In the genomic region with DNA sequence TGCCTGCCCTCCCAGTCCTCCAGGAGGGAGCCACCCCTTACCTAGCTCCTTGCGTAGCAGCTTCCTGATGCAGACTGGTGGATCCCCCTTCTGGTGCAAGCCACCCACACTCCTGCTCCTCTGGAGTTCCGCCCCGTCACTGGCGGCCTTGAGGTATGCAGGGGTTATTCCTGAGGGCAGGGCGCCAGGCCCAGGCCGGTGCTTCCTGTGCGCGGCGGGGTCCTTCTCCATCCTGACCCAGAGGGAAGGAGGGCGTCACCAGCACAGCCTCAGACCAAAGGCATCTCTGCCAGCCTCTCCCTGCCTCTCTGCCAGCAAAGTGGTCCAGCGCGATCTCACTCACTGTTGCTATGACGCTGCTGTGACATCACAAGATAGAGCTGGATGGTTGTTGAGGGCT, we compare ENCODE assay signal across 10 mouse cellular contexts. TPM values are rescaled to one million over a fixed set of nuclear protein-coding genes. Genes with fewer than 3 reads are reported as not detected.
DNase-seq lines count a peak whose midpoint lies in the region; ATAC-seq and TF ChIP-seq lines count a peak whose summit lies in the region.
"Had no signal": no experiment of that assay in that cellular context is flagged by ENCODE, and none has a peak within 500 bp of the region (broad histone marks: within the 10 kb centered on the region; RNA-seq: fewer than 3 reads in every experiment).

A gene (minus strand): TSS at position 344 of the 400 bp plus-strand sequence.

- peak; percentile 72 for ATAC-seq in heart, embryonic 11.5 days (replicated peaks; ENCODE audit: insufficient number of reproducible peaks, low FRiP score, low TSS enrichment)
- no peak; the same call in 1 of the 2 replicates for ATAC-seq in liver, embryonic 11.5 days (replicated peaks; ENCODE audit: low FRiP score)

- H3K4me2 ChIP-seq in heart, embryonic 11.5 days, result no peak within 1 kb of the TSS
- H3K4me2 ChIP-seq in liver, embryonic 11.5 days, result no peak within 1 kb of the TSS

- intact Hi-C loops in heart, postnatal 25 days (cut with DNase I), result no loop called here

- TF ChIP-seq EP300 in ES-Bruce4 (IDR thresholded peaks at IDR 0.05; ENCODE audit: insufficient read depth, low read depth, low read length), result no peak

- H3K4me3 ChIP-seq in heart, embryonic 11.5 days (ENCODE audit: low read depth, low read length), result no peak within 1 kb of the TSS
- H3K4me3 ChIP-seq in ES-Bruce4 (ENCODE audit: low read depth, low read length), result peak within 1 kb of the TSS; percentile 0; the same call in 1 of the 2 replicates
- no peak within 1 kb of the TSS for H3K4me3 ChIP-seq in liver, embryonic 11.5 days (ENCODE audit: low read depth, low read length)

- no peaks in the 10 kb centered on the region for H3K9me3 ChIP-seq in heart, embryonic 11.5 days (replicated peaks; ENCODE audit: control insufficient read depth, low read length)
- H3K9me3 ChIP-seq in ES-Bruce4 (replicated peaks; ENCODE audit: control insufficient read depth, insufficient read depth, low read length, poor library complexity, severe bottlenecking), result no peaks in the 10 kb centered on the region
- H3K9me3 ChIP-seq in liver, embryonic 11.5 days (ENCODE audit: control insufficient read depth, low read length), result no peaks in the 10 kb centered on the region
- H3K9me3 ChIP-seq: G1E had no signal

- H3K4me1 ChIP-seq in heart, embryonic 11.5 days (ENCODE audit: control insufficient read depth, insufficient read depth, low read length), result no peaks in the 10 kb centered on the region
- no peaks in the 10 kb centered on the region for H3K4me1 ChIP-seq in ES-Bruce4 (ENCODE audit: control insufficient read depth, insufficient read depth, low read length)
- no peaks in the 10 kb centered on the region for H3K4me1 ChIP-seq in liver, embryonic 11.5 days (replicated peaks; ENCODE audit: control insufficient read depth, insufficient read depth, low read length)

- no peak for TF ChIP-seq CTCF in ES-Bruce4 (IDR thresholded peaks at IDR 0.05; ENCODE audit: low read depth, low read length)

- H3K9ac ChIP-seq in heart, embryonic 11.5 days (ENCODE audit: low read depth, low read length), result no peak within 1 kb of the TSS
- no peak within 1 kb of the TSS for H3K9ac ChIP-seq in ES-Bruce4 (ENCODE audit: low read depth, poor library complexity, severe bottlenecking)
- no peak within 1 kb of the TSS for H3K9ac ChIP-seq in liver, embryonic 11.5 days (ENCODE audit: low read depth, low read length)

- 21% methylated on average over 13 of the region's 13 CpGs for WGBS in heart, embryonic 11.5 days (ENCODE audit: insufficient replicate concordance)
- WGBS in liver, embryonic 11.5 days, result 35% methylated on average over 13 of the region's 13 CpGs

- no peak within 1 kb of the TSS for H3K27ac ChIP-seq in heart, embryonic 11.5 days (ENCODE audit: low read depth, low read length)
- H3K27ac ChIP-seq in ES-Bruce4 (ENCODE audit: insufficient read depth, low read length), result no peak within 1 kb of the TSS
- H3K27ac ChIP-seq in liver, embryonic 11.5 days (ENCODE audit: low read depth, low read length), result no peak within 1 kb of the TSS

- no peak for TF ChIP-seq POLR2A in ES-Bruce4 (IDR thresholded peaks at IDR 0.05; ENCODE audit: insufficient read depth, low read length)

- DNase-seq in heart, postnatal 25 days (ENCODE audit: low spot score), result no peak
- DNase-seq in embryo, embryonic 9.5 days (ENCODE audit: extremely low spot score), result peak; percentile 27
- peak; percentile 63 to 79 for DNase-seq in kidney, postnatal 4 days
- no peak for DNase-seq in frontal cortex, postnatal 10 days (ENCODE audit: low spot score in 2 of 2)
- DNase-seq in adipocyte (ENCODE audit: low spot score), result no peak
- no peak for DNase-seq in liver, embryonic 11.5 days (ENCODE audit: low spot score)

- H3K27me3 ChIP-seq in heart, embryonic 11.5 days (ENCODE audit: control insufficient read depth, insufficient read depth, low read length), result no peaks in the 10 kb centered on the region
- no peaks in the 10 kb centered on the region for H3K27me3 ChIP-seq in ES-Bruce4 (ENCODE audit: control insufficient read depth, insufficient read depth, low read length, poor library complexity, severe bottlenecking)
- no peaks in the 10 kb centered on the region for H3K27me3 ChIP-seq in liver, embryonic 11.5 days (replicated peaks; ENCODE audit: control insufficient read depth, insufficient read depth, low read length)

- no peaks in the 10 kb centered on the region for H3K36me3 ChIP-seq in heart, embryonic 11.5 days (ENCODE audit: control insufficient read depth, insufficient read depth, low read length)
- H3K36me3 ChIP-seq in ES-Bruce4 (ENCODE audit: control insufficient read depth, insufficient read depth, low read length, poor library complexity, severe bottlenecking), result no peaks in the 10 kb centered on the region
- H3K36me3 ChIP-seq in liver, embryonic 11.5 days (ENCODE audit: control insufficient read depth, insufficient read depth, low read length), result no peaks in the 10 kb centered on the region
- H3K36me3 ChIP-seq: G1E had no signal

RNA-seq across cellular contexts. Expression of the gene that starts here (rescaled TPM):
- polyA plus RNA-seq in heart, embryonic 11.5 days (2014; fragmentation: Nextera tagmentation; extraction: Ambion mirVana), result not detected in 2 replicates
- total RNA-seq in heart, postnatal 25 days (2021), result not detected
- not detected in 2 replicates for polyA plus RNA-seq in ES-Bruce4 (2011; ENCODE audit: insufficient read depth, insufficient read length, low read depth, missing spikeins)
- polyA plus RNA-seq in liver, embryonic 11.5 days (2014; fragmentation: Nextera tagmentation; extraction: Ambion mirVana), result not detected in 2 replicates
- total RNA-seq: heart, adult 18-20 months had no signal
- polyA plus RNA-seq: G1E had no signal

Comparison
In these comparisons a context has a peak if more than half of its experiments do, and no peak if none do; other contexts are left out.
1. Peak in ATAC-seq in heart, embryonic 11.5 days; RNA of the gene not detected or under 1 TPM.
2. DNase-seq: peak in embryo, embryonic 9.5 days (single experiment) and kidney, postnatal 4 days (2 of 2); none in heart, postnatal 25 days (single experiment), frontal cortex, postnatal 10 days (0 of 2), adipocyte (single experiment) and liver, embryonic 11.5 days (single experiment).